Mouse (Mus musculus): ENCODE measurements around the gene Taf6. TPM values are rescaled to one million over a fixed set of nuclear protein-coding genes. Genes with fewer than 3 reads are reported as not detected.

Gene Taf6
- total RNA-seq (2023), result 27.6 to 29.1 TPM (median 28.3 TPM) in 4 replicates

GRCm38 (mm10) chr5:138186950-138187638, at the start of gene Taf6, which contains the start of gene Cnpy4:
Gene Taf6, minus strand, starts transcription at chr5:138187451.
Gene Cnpy4, plus strand, starts transcription at chr5:138187485.

GRCm38 (mm10) chr5:138225700-138226099, 38.4 kb upstream of the Taf6 start, which contains the start of gene Nxpe5:
Gene Nxpe5, plus strand, starts transcription at chr5:138225898.

GRCm38 (mm10) chr5:138193771-138194727, 6.8 kb upstream of the Taf6 start, which contains the start of gene Mblac1:
Gene Mblac1, plus strand, starts transcription at chr5:138194314.

GRCm38 (mm10) chr5:138171695-138172491, 15.4 kb downstream of the Taf6 start, which contains the start of the genes Ap4m1 and Mcm7:
Gene Ap4m1, plus strand, starts transcription at chr5:138172002.
Gene Mcm7, minus strand, starts transcription at chr5:138172422.

GRCm38 (mm10) chr5:138160842-138161665, 26.2 kb downstream of the Taf6 start, which contains the start of gene Cops6:
Gene Cops6, plus strand, starts transcription at chr5:138161071.

GRCm38 (mm10) chr5:138155443-138155976, 31.7 kb downstream of the Taf6 start, which contains the start of gene Zfp113:
Gene Zfp113, minus strand, starts transcription at chr5:138155744.

Other genes starting within 250 kb of the Taf6 start
- gene Gjc3, start 224.4 kb downstream of the Taf6 start, total RNA-seq (2023), result not detected in 4 replicates
- not detected in 4 replicates for gene Azgp1, start 205.9 kb downstream of the Taf6 start, total RNA-seq (2023)
- not detected in 4 replicates for gene Smok3a, start 166.2 kb downstream of the Taf6 start, total RNA-seq (2023)
- gene Smok3b, start 166.0 kb downstream of the Taf6 start, total RNA-seq (2023), result not detected in 4 replicates
- not detected in 4 replicates for gene Smok3c, start 134.3 kb downstream of the Taf6 start, total RNA-seq (2023)
- gene Zkscan1, start 102.4 kb downstream of the Taf6 start, total RNA-seq (2023), result 16.7 to 18.6 TPM (median 17.1 TPM) in 4 replicates
- gene Zscan21, start 70.5 kb downstream of the Taf6 start, total RNA-seq (2023), result 7.5 to 14.3 TPM (median 10.9 TPM) in 4 replicates
- 8.3 to 11.6 TPM (median 9.5 TPM) in 4 replicates for gene Zfp113, start 31.7 kb downstream of the Taf6 start, total RNA-seq (2023)
- gene Cops6, start 26.4 kb downstream of the Taf6 start, total RNA-seq (2023), result 48.8 to 54.2 TPM (median 50.0 TPM) in 4 replicates
- gene Ap4m1, start 15.4 kb downstream of the Taf6 start, total RNA-seq (2023), result 33.4 to 38.4 TPM (median 35.6 TPM) in 4 replicates
- gene Mcm7, start 15.0 kb downstream of the Taf6 start, total RNA-seq (2023), result 50.1 to 67.0 TPM (median 54.9 TPM) in 4 replicates
- gene Cnpy4, start within 50 bp of the Taf6 start, total RNA-seq (2023), result 14.6 to 16.4 TPM (median 15.4 TPM) in 4 replicates
- 0.91 to 1.6 TPM (median 1.3 TPM) in 4 replicates for gene Mblac1, start 6.9 kb upstream of the Taf6 start, total RNA-seq (2023)
- gene Nxpe5, start 38.4 kb upstream of the Taf6 start, total RNA-seq (2023), result not detected in 4 replicates
- gene Lamtor4, start 68.0 kb upstream of the Taf6 start, total RNA-seq (2023), result 30.0 to 42.9 TPM (median 38.4 TPM) in 4 replicates
- 47.3 to 60.1 TPM (median 49.0 TPM) in 4 replicates for gene BC037034, start 76.6 kb upstream of the Taf6 start, total RNA-seq (2023)
- not detected in 4 replicates for gene Gal3st4, start 85.4 kb upstream of the Taf6 start, total RNA-seq (2023)
- not detected in 4 replicates for gene Gm43720, start 92.5 kb upstream of the Taf6 start, total RNA-seq (2023)
- gene Gpc2, start 92.6 kb upstream of the Taf6 start, total RNA-seq (2023), result 2.0 to 3.0 TPM (median 2.0 TPM) in 4 replicates
- gene Stag3, start 92.8 kb upstream of the Taf6 start, total RNA-seq (2023), result 0.12 TPM in 1 of 4 replicates, not detected in the others
- 0.53 TPM in 1 of 4 replicates, not detected in the others for gene Pvrig, start 154.5 kb upstream of the Taf6 start, total RNA-seq (2023)

Measured in B cell, adult 62 days (primary cell).